Mouse (Mus musculus): ENCODE measurements around the gene Nek3.
"Not testable (repeated sequence)": the region's sequence is repeated elsewhere in the genome, so short reads cannot be mapped to it uniquely, and the experiment has no call there.

Gene Nek3

DNA sequence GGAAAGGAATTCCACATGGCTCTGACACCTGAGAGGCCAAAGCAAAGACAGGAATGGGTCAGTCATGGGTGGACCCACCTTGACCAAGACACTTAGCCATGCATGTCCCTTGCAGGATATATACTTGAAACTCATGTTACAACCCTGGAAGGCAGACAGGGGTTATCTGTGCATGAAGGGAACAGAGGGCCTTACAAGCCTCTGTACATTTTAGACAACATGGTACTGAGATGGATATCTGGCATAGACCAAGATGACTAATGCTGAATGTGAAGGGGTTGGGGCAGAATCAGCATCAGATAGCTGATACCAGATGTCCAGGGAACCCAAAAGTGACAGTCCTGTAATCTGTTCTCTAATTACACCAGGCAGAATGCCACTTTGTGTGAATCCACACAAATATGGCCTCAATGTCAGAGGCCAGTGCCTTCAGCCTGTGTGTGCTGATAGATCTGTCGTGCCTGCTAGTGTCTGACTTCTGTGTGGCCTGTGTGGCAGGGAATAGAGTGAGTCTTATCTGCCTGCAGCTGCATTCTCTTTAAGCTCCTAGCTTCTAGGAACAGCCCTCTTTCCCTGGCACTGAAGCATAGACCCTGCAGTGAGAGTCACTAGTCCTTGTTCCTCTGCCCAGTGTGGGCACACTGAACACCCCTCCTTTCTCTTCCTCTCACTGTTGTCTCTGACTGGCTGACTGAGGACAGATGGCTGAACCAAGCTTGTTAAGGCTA is 22.3 kb downstream of the Nek3 start:
- no peak for DNase-seq (ENCODE audit: low read depth, low spot score)

DNA sequence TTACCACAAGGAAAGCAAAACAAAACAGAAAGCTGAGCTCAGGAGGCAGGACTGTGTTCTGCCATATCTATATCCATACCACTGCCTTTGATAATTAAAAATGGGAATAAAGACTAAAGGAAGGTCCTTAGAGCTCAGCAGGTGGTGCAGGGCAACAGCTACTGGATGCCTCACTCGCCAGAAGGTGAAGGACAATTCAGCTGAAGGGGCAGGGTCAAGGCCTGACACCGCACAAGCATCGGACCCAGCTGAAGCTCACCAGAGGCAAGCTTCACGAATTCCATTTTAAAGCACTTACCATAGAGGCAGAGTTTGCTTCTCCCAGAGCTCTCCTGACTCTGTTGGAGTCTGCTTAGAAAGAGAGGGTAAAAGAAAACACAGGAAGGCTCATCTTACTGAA is 23.6 kb downstream of the Nek3 start:
- DNase-seq (ENCODE audit: low read depth, low spot score) = no peak

DNA sequence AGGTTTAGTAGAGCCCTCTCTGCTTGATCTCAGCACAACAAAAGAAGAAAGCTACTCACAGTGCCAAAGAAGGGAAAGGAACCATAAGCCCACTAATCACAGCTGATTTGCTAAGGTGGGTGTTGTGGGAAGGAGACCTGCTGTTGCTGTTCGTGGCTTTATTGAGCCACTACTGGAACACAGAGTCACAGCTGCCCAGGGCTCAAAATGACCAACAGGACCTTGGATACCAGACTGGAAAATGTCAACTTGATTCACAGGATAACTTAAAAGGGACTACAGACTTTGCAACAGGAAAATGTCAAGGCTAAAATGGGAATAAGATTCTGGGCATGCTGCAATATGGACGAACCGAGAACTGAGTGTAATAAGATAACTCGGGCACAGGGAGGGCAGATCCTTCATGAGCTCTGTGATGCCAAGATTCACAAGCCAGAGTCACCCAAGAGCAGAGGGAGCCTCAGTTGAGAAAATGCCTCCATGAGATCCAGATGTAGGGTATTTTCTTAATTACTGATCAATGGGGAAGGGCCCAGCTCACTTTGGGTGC is 24.3 kb downstream of the Nek3 start:
- DNase-seq (ENCODE audit: low read depth, low spot score) = no peak

DNA sequence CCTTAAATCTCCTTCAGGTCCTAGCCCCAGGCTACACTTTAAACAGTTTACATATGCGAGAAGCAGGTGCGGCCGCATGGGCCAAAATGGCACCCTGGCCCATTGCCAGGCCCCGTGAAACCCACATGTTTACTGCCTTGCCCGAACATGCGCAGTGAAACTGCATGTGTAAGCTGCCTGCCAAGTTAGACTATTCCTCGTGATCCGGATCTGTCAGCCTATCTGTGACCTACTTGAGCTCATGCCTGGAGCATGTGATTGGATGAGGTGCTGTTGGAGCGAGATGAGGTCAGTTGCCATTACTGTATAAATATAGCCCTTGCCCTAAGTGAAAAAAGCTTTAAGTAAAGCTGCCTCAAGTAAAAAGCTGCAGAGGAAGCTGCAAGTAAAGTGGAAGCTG is 29.8 kb downstream of the Nek3 start:
- not testable (repeated sequence) for DNase-seq (ENCODE audit: low read depth, low spot score)

DNA sequence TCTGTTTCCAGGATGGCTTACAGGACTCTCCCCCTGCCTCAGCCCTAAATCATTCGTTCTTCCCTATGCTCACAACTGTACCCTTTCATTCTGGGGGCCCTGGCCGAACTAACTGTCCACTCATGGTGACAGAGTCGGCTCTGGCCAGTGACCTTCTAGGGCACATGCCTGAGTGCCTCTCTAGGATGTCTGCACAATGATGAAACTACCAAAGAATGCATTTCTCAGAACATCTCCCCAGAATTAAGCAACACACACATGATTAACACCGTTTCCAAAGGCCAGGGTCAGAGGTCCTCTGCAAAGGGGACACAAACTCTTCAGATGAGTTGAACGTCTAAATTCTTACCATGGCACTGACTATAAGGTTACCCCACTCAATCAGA is 31.5 kb downstream of the Nek3 start:
- DNase-seq (ENCODE audit: low read depth, low spot score) = no peak

DNA sequence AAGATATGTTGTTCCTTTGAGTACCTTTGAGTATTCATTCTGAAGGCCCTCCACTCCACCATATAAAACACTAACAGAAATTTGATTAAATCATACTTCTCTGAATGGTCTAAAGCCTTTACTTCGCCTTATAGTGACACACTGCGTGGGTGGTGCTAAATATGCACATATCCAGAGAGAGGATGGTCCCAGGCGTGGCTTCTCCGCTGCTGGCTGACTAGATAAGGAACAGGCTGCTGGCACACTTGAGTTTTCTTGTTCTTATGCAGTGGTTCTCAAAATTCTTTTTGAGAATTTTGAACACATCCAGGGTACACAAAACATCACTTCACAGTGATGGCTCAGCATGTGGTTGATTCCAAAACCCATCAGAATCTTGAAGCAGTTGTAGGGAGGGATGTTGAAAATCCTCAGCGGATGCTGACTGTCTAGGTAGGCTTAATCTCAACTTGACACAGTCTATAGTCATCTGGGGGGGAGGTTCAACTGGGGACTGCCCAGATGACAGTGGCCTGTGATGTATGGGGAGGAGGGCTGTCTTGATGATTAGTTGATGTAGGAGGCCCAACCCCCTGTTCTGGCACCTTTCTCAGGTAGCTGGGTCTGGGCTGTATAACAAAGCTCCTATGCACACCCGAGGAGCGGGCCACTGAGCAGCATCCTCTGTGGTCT is 32.0 kb downstream of the Nek3 start:
- no peak for DNase-seq (ENCODE audit: low read depth, low spot score)

DNA sequence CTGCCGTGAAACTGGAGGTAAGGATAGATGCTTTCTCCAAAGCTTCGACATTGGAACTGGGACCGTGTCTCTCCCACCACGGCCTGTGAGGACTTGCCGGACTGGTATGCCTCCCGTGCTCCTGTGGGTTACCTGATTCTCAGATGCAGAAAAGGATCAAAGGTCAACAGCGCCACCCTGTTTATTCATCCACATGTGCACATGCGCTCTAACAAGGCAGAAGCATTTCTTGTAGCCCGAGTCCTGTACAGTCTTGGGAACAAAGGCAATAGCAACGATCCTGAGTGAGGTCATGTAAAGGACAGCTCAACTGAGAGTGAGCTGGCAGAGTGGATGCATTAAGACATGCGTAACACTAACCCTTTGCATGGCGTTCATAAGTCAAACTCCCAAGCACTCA is 34.2 kb downstream of the Nek3 start:
- no peak for DNase-seq (ENCODE audit: low read depth, low spot score)

DNA sequence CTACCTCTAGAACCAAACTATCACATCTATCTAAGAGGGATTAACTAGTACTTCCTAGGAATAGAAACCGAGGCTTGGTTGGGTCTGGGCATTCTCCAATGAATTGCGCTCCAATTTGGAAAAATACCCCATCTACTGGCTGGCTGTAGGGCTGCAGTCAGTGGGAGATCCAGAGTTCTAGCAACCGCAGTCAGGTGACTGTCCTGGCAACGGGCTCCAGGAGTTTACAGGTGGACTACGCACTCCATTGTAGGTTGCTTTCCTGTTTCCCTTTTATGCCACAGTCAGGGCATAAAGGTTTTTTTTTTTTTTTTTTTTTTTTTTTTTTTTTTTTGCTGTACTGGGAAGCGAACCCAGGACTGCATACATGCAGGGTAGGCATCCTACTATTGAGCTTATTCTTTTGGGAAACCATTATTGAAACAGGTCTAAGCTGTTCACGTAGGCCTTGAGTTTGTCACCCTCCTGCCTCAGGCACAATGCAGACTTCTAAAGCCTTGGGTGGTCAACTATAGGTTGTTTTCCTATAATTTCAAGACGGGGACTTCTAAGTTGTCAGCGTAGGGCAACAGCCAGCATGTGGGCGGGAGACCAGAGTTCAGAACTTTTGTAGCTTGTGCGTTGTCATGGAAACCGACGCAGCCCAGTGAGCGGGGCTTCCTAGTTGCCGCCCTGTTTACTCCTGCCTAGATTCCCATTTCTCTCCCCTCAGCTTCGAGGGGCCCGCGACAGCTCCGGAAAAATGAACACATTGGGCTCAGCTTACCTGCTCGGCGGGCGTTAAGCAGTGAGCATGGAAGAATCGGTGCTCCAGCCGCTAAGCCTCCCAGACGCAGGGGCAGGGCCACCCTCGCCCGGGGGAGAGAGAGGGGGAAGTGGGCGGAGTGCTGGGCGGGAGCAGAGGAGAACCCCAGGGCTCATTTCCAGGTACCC is 41.7 kb downstream of the Nek3 start, which contains the start of gene Nek5:
Gene Nek5, minus strand, starts transcription at position 834 of the 933 bp plus-strand sequence.
- peak; percentile 75 for DNase-seq (ENCODE audit: low read depth, low spot score)

DNA sequence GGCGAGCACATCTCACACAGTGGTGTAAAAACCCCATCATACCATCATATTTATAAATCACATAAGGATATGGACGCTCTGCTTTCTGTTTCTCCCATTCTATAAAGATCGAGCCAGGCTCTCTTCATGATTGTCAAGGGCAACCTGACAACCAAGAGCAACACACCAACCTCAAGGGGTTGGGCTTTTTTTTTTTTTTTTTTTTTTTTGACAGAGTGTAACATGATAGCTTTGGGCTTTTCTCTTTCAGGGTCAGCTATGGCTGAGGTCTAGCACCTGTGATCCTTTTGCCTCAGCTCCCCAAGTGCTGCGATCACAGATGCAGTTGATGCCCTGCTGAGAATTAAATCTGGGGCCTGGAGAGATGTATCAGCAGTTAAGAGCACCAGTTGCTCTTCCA is 59.2 kb downstream of the Nek3 start:
- DNase-seq (ENCODE audit: low read depth, low spot score) = no peak

DNA sequence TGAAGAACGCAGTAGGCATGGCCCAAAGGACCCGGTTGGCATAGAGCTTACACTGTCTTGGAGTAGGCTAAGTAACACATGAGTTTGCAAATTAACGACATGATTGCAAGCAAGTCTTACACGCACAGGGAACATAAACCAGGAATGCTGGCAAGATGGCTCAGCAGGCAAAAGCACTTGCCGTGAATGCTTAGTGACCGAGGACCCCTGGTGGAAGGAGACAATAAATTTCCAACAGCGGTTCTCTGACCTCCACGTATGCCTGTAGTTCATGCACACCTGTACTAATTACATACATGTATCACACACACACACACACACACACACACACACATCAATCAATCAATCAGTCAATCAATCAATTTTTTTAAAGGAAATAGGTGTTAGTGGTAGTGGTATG is 74.7 kb downstream of the Nek3 start:
- peak; percentile 16 for DNase-seq (ENCODE audit: low read depth, low spot score)

DNA sequence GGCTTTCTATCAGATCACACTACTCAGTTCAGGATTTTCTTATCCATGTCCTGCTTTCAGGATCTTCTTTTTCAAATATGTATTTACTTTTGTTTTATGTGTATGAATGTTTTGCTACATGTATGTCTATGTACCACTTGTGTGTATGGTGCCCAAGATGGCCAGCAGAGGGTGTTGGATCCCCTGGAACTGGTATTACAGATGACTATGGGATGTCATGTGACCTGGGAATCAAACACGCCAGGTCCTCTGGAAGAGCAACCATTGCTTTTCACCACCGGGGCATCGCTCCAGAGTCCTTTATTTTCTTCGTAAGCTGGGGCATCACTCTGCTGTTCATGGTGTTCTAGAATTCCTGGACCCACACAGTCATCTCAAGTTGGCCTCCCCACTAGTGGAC is 77.0 kb downstream of the Nek3 start:
- no peak for DNase-seq (ENCODE audit: low read depth, low spot score)

DNA sequence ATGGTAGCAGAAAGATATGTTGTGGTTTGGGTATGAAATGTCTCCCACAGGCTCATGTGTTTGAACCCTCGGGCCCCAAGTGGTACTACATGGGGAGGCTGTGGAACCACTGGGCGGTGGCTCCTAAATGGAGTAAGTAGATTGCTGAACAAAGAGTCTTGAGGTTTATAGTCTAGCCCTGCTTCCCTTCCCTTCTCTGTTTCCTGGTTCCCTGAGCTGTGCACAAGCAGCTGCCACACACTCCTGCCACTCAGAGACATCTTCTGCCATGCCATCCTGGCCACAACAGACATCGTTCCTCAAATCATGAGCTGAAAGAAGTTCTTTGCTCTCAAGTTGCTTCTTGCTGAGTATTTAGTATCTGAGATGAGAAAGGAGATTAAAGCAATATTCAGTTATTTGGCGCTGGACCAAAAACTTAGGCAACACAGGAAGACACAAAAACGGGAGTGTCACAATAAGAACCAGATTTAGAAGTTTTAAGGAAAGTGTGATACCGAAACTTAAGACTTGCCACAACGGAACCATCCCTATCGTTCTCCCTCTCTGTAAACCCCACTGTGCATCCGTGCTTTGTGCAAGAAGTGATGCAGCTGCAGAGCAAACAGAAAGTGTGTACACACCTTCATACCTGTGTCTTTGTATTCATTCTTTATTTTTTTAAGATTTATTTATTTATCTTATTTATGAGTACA is 86.8 kb downstream of the Nek3 start:
- DNase-seq (ENCODE audit: low read depth, low spot score) = no peak
